Mouse (Mus musculus) embryonic facial prominence, embryonic 13.5 days (tissue): ENCODE data around the gene AA986860. TPM values are rescaled to one million over a fixed set of nuclear protein-coding genes. Genes with fewer than 3 reads are reported as not detected.

Source experiments
- ATAC-seq: fragments of 200-750 bp; cut with Nextera tagmentation; 2 replicates; pipeline ENCODE4 v1.8.0; 2017; ENCODE audit warnings: low read depth; ENCODE audit not compliant: insufficient number of reproducible peaks, insufficient read depth, low FRiP score, low TSS enrichment
- H3K27ac ChIP-seq: fragments of 300-500 bp; sonication (generic); 2 replicates; pipeline ENCODE4 v1.5.1; 2015; ENCODE audit warnings: moderate library complexity, mild to moderate bottlenecking, inconsistent platforms
- H3K27me3 ChIP-seq: fragments of 300-500 bp; sonication (generic); 2 replicates; pipeline ENCODE4 v1.6.1; 2015; ENCODE audit warnings: mild to moderate bottlenecking, inconsistent platforms
- H3K36me3 ChIP-seq: fragments of 300-500 bp; sonication (generic); 2 replicates; pipeline ENCODE4 v1.6.1; 2015; ENCODE audit warnings: mild to moderate bottlenecking, inconsistent platforms
- H3K4me1 ChIP-seq: fragments of 300-500 bp; sonication (generic); 2 replicates; pipeline ENCODE4 v1.6.1; 2015; ENCODE audit warnings: inconsistent platforms
- H3K4me2 ChIP-seq: fragments of 300-500 bp; sonication (generic); 2 replicates; pipeline ENCODE4 v1.6.1; 2015; ENCODE audit warnings: moderate library complexity, mild to moderate bottlenecking, inconsistent platforms
- H3K4me3 ChIP-seq: fragments of 300-500 bp; sonication (generic); 2 replicates; pipeline ENCODE4 v1.5.1; 2015; ENCODE audit warnings: mild to moderate bottlenecking, inconsistent platforms
- H3K9ac ChIP-seq: fragments of 300-500 bp; sonication (generic); 2 replicates; pipeline ENCODE4 v1.6.1; 2015; ENCODE audit warnings: mild to moderate bottlenecking, inconsistent platforms
- H3K9me3 ChIP-seq: fragments of 300-500 bp; sonication (generic); 2 replicates; pipeline ENCODE4 v1.6.1; 2016; ENCODE audit warnings: inconsistent platforms
- WGBS: fragments of 180-500 bp; shearing (Covaris S2); methylation state at CpG from one replicate; pipeline ENCODE4 v1.1.7; 2015; ENCODE audit warnings: mixed read lengths; 5-methylcytosine and 5-hydroxymethylcytosine counted together
- polyA plus RNA-seq: library from polyadenylated mRNA; unstranded; fragments of >200 nt; fragmentation: Nextera tagmentation; extraction: Ambion mirVana; gene quantifications from 2 replicates; pipeline ENCODE4 v1.2.1, GENCODE M21; 2015

Gene AA986860
- polyA plus RNA-seq, 1 experiment from 2014 or later, result 1.5 TPM

- 69% methylated on average over 1 of the region's 1 CpGs for WGBS
Measured at GRCm38 (mm10) chr1:130761597-130761996, 29.8 kb downstream of the AA986860 start.

DNA sequence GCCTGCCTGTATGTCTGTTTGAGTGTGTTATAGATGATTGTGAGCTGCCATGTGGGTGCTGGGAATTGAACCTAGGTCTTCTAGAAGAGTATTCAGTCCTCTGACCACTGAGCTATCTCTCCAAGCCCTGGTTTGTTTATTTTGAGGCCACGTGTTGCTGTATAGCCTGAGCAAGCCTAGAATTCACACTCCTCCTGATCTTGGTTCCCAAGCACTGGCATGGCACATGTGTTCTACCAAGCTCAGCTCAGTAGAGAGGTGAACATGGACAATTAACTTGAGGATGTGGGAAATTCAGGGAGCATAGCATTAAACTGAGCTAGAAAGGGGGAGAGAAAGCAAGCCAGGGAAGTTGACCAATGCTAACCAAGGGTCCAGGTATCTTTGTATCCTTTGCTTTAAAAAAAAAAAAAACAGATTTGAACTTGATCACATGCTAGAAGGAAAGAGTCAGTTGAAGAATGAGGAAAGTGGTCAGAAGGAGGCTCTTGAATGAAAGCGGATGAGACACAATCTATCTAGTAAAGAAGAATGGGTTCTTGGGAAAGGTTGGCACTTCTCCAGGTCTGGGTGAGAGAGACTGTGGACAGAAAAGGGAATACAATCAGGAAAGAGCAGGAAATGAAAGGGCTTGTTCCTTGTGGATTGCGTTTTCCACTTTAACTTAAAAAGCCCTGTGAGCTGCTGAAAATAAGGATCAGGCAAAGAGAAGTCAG is 30.4 kb downstream of the AA986860 start:
- no peak for ATAC-seq
- H3K27me3 ChIP-seq, result no peaks in the 10 kb centered on the region
- 77% methylated on average over 3 of the region's 3 CpGs for WGBS
- H3K36me3 ChIP-seq, result no peaks in the 10 kb centered on the region
- no peaks in the 10 kb centered on the region for H3K9me3 ChIP-seq
- H3K4me3 ChIP-seq, result no peak overlapping the region
- no peaks in the 10 kb centered on the region for H3K4me1 ChIP-seq
- no peak overlapping the region for H3K27ac ChIP-seq
- no peak overlapping the region for H3K9ac ChIP-seq
- no peak overlapping the region for H3K4me2 ChIP-seq

More at GRCm38 (mm10) chr1:130761597-130761996, 29.8 kb downstream of the AA986860 start:
- Histone ChIP-seq H3K27ac (no peak overlapping the region), H3K4me1 (no peaks in the 10 kb centered on the region), H3K9me3 (no peaks in the 10 kb centered on the region), H3K9ac (no peak overlapping the region), H3K4me3 (no peak overlapping the region), H3K36me3 (no peaks in the 10 kb centered on the region), H3K4me2 (no peak overlapping the region), H3K27me3 (no peaks in the 10 kb centered on the region)
- no peak for ATAC-seq

DNA sequence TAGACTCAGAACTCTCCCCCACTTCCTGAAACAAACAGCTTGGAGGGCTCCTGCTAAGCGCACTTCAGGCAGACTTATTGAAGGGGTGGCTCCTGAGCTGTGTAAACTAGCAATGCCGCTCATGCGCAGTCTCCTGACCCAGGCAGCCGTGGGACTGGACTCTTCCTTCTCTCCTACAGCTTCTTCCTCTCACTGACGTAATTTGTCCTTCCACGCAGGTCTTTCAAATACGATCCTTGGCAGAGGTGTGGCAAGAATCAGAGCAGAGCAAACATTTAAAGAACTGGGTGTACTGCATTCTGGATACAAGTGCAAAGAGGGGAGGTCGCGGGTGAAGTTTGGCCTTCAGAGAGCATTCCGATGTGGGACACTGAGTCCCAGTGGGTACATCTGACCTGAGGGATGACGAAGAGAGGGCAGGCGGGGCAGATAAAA is 32.3 kb downstream of the AA986860 start:
- H3K4me3 ChIP-seq, result no peak overlapping the region
- no peaks in the 10 kb centered on the region for H3K4me1 ChIP-seq
- H3K36me3 ChIP-seq, result no peaks in the 10 kb centered on the region
- 83% methylated on average over 12 of the region's 12 CpGs for WGBS
- H3K9me3 ChIP-seq, result no peaks in the 10 kb centered on the region
- H3K4me2 ChIP-seq, result no peak overlapping the region
- H3K27ac ChIP-seq, result no peak overlapping the region
- ATAC-seq, result no peak
- no peak overlapping the region for H3K9ac ChIP-seq
- no peaks in the 10 kb centered on the region for H3K27me3 ChIP-seq

DNA sequence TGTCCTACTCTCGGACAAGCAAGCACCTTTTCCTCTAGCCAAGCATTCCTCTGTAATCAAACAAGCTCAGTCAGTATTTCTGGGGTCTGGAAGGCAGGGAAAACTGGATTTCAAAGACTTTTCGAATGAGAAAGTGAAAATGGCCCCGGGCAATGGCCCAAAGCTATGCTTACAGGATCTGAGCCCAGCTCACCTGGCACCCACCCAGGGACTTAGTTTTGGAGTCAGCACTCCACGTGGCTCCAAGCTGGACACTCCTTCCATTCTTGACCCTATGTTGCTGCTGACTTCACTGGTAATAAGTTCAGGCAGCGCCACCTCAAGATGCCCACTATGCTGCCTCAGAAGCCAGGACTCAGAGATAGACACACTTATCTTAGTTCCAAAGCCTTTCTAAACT is 35.3 kb downstream of the AA986860 start:
- WGBS, result 78% methylated on average over 5 of the region's 5 CpGs
- no peak for ATAC-seq
- Histone ChIP-seq H3K9me3 (no peaks in the 10 kb centered on the region), H3K27me3 (no peaks in the 10 kb centered on the region), H3K36me3 (no peaks in the 10 kb centered on the region), H3K4me1 (no peaks in the 10 kb centered on the region), H3K9ac (no peak overlapping the region), H3K4me3 (no peak overlapping the region), H3K4me2 (no peak overlapping the region), H3K27ac (no peak overlapping the region)

DNA sequence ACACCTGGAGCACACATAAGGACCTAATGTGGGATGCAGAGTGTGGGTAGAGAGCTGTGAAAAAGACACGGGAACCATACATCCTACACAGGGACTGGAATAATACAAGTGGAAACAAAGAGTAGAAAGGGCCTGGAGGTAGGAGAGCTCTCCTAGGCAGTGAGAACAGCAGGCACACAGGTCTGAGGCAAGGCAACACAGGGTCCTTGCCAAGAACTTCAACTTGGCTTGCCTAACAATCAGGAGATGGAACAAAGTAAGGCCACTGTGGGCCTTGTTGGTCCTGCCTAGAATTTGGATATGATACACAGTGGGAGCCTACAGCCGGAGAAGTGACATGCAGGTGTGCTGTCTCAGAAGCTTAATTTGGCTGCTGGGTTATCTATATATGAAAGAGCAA is 38.1 kb downstream of the AA986860 start:
- no peaks in the 10 kb centered on the region for H3K27me3 ChIP-seq
- no peak overlapping the region for H3K4me2 ChIP-seq
- no peak overlapping the region for H3K9ac ChIP-seq
- H3K27ac ChIP-seq, result no peak overlapping the region
- ATAC-seq, result no peak
- no peaks in the 10 kb centered on the region for H3K36me3 ChIP-seq
- H3K9me3 ChIP-seq, result no peaks in the 10 kb centered on the region
- no peak overlapping the region for H3K4me3 ChIP-seq
- no peaks in the 10 kb centered on the region for H3K4me1 ChIP-seq
- 85% methylated on average over 2 of the region's 2 CpGs for WGBS

- Histone ChIP-seq H3K27ac (no peak overlapping the region), H3K27me3 (no peaks in the 10 kb centered on the region), H3K9ac (no peak overlapping the region), H3K4me1 (no peaks in the 10 kb centered on the region), H3K36me3 (no peaks in the 10 kb centered on the region), H3K4me3 (no peak overlapping the region), H3K9me3 (no peaks in the 10 kb centered on the region), H3K4me2 (no peak overlapping the region)
- peak; percentile 64; the same call in 1 of the 2 replicates for ATAC-seq
- 67% methylated on average over 4 of the region's 4 CpGs for WGBS
Measured at GRCm38 (mm10) chr1:130770487-130770886, 38.7 kb downstream of the AA986860 start.

DNA sequence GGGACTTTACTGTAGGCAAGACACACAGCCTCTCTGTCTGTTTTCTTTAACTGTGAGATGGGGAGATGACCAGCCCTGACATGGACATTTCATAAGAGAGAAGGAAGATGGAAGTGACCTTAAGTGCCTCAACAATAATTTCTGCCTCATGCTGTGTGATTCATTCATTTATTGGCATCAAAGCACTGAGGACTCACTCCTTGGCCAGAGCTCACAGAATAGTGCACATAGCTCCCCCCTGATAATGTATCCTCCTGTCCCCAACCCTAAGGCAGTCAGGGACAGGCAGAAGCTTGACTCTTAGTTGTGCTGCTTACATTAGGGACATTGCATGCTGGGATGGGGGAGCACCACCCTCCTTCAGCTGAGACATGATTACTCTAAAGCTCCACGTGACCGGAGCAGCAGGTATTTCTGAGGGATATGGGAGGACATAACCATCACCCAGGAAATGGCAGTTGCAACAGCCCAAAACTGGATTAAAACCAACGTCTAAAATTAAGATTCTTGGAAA is 39.3 kb downstream of the AA986860 start:
- Histone ChIP-seq H3K4me1 (no peaks in the 10 kb centered on the region), H3K27ac (no peak overlapping the region), H3K4me2 (no peak overlapping the region), H3K36me3 (no peaks in the 10 kb centered on the region), H3K4me3 (no peak overlapping the region), H3K27me3 (no peaks in the 10 kb centered on the region), H3K9ac (no peak overlapping the region), H3K9me3 (no peaks in the 10 kb centered on the region)
- WGBS, result 70% methylated on average over 3 of the region's 3 CpGs
- ATAC-seq, result no peak

- Histone ChIP-seq H3K4me3 (no peak overlapping the region), H3K36me3 (no peaks in the 10 kb centered on the region), H3K27me3 (no peaks in the 10 kb centered on the region), H3K9me3 (no peaks in the 10 kb centered on the region), H3K27ac (no peak overlapping the region), H3K4me2 (no peak overlapping the region), H3K4me1 (no peaks in the 10 kb centered on the region), H3K9ac (no peak overlapping the region)
- WGBS, result 69% methylated on average over 2 of the region's 2 CpGs
- no peak for ATAC-seq
Measured at GRCm38 (mm10) chr1:130775234-130775633, 43.5 kb downstream of the AA986860 start.

DNA sequence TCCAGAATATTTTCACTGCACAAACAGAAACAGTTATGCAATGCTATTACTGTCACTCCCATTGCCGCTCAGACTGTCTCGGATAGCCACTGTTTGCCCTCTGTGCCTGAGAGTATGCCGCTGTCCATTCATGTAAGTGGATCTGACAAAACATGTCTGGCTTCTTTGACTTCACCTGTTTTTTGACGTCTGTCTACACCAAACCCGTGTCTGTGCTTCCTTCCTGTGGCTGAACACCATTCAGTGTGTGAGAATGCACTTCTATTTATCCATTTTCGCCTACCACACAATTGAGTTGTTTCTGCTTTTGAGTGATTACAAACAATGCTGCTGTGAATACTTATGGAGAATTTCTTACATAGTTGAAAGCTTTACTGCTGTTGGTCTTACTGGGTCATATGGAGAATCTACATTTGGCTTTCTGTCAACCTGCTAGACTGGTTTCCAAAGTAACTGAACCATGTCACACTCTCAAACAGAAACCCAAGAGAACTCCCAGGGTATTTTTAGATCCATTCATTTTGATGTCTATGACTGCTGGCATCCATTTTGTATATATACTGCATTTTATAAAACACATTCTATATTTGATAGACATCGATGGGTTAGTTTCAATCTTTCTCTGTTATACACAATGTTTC is 44.0 kb downstream of the AA986860 start:
- no peak overlapping the region for H3K27ac ChIP-seq
- no peak for ATAC-seq
- WGBS, result 70% methylated on average over 7 of the region's 7 CpGs
- no peak overlapping the region for H3K4me3 ChIP-seq
- no peaks in the 10 kb centered on the region for H3K27me3 ChIP-seq
- H3K9ac ChIP-seq, result no peak overlapping the region
- H3K4me1 ChIP-seq, result no peaks in the 10 kb centered on the region
- H3K9me3 ChIP-seq, result no peaks in the 10 kb centered on the region
- H3K4me2 ChIP-seq, result no peak overlapping the region
- no peaks in the 10 kb centered on the region for H3K36me3 ChIP-seq

- Histone ChIP-seq H3K4me1 (no peaks in the 10 kb centered on the region), H3K9ac (no peak overlapping the region), H3K4me3 (no peak overlapping the region), H3K36me3 (no peaks in the 10 kb centered on the region), H3K27ac (no peak overlapping the region), H3K27me3 (no peaks in the 10 kb centered on the region), H3K4me2 (no peak overlapping the region), H3K9me3 (no peaks in the 10 kb centered on the region)
- no peak for ATAC-seq
- WGBS, result 69% methylated on average over 1 of the region's 1 CpGs
Measured at GRCm38 (mm10) chr1:130776645-130777044, 44.9 kb downstream of the AA986860 start.

GRCm38 (mm10) chr1:130779867-130780266 is 48.1 kb downstream of the AA986860 start:
- H3K4me1 ChIP-seq, result no peaks in the 10 kb centered on the region
- H3K27me3 ChIP-seq, result no peaks in the 10 kb centered on the region
- 85% methylated on average over 3 of the region's 3 CpGs for WGBS
- H3K27ac ChIP-seq, result no peak overlapping the region
- no peaks in the 10 kb centered on the region for H3K36me3 ChIP-seq
- no peak for ATAC-seq
- no peak overlapping the region for H3K9ac ChIP-seq
- H3K4me3 ChIP-seq, result no peak overlapping the region
- no peak overlapping the region for H3K4me2 ChIP-seq
- H3K9me3 ChIP-seq, result no peaks in the 10 kb centered on the region

- H3K9me3 ChIP-seq, result no peaks in the 10 kb centered on the region
- no peaks in the 10 kb centered on the region for H3K27me3 ChIP-seq
- WGBS, result 24% methylated on average over 4 of the region's 4 CpGs
- no peak overlapping the region for H3K27ac ChIP-seq
- H3K36me3 ChIP-seq, result no peaks in the 10 kb centered on the region
- no peak for ATAC-seq
- H3K4me2 ChIP-seq, result no peak overlapping the region
- no peak overlapping the region for H3K4me3 ChIP-seq
- H3K4me1 ChIP-seq, result no peaks in the 10 kb centered on the region
- no peak overlapping the region for H3K9ac ChIP-seq
Measured at GRCm38 (mm10) chr1:130784054-130784453, 52.3 kb downstream of the AA986860 start.
